Mouse (Mus musculus): ENCODE results near the gene Ltbp3. TPM values are rescaled to one million over a fixed set of nuclear protein-coding genes. Genes with fewer than 3 reads are reported as not detected.

The Ltbp3 gene
- total and polyA plus RNA-seq, 2 experiments from 2014 or later, result 15.4 to 73.4 TPM

- H3K4me3 ChIP-seq (ENCODE audit: low read depth, low read length), result peak within 1 kb of the TSS; percentile 91
- peak within 1 kb of the TSS; percentile 86 for H3K4me2 ChIP-seq (ENCODE audit: low read depth, low read length)
- H3K27ac ChIP-seq (ENCODE audit: low read depth), result peak within 1 kb of the TSS; percentile 85
- H3K4me1 ChIP-seq (ENCODE audit: control insufficient read depth, insufficient read depth), result peaks cover 26% of the 10 kb centered on the region
- peak within 1 kb of the TSS; percentile 91 for H3K9ac ChIP-seq (replicated peaks; ENCODE audit: low read depth, low read length)
- peak; percentile 57 for ATAC-seq (ENCODE audit: insufficient read depth, low read depth)
- H3K27me3 ChIP-seq (ENCODE audit: control insufficient read depth, insufficient read depth, low read length), result no peaks in the 10 kb centered on the region
- DNase-seq (ENCODE audit: low spot score), result peak; percentile 85
- H3K9me3 ChIP-seq (replicated peaks; ENCODE audit: control insufficient read depth, low read length), result no peaks in the 10 kb centered on the region
- H3K36me3 ChIP-seq (replicated peaks; ENCODE audit: control insufficient read depth, insufficient read depth, low read length), result no peaks in the 10 kb centered on the region
- under 1% methylated on average over 37 of the region's 37 CpGs for WGBS
- TF ChIP-seq CTCF (IDR thresholded peaks at IDR 0.05; ENCODE audit: low read depth) (no peak), EP300 (IDR thresholded peaks at IDR 0.05; ENCODE audit: low read depth) (no peak)
Measured at GRCm38 (mm10) chr19:5729444-5729815, 11.3 kb upstream of the Ltbp3 start, which contains the start of gene Fam89b. Gene Fam89b (minus strand): TSS chr19:5729653.

DNA sequence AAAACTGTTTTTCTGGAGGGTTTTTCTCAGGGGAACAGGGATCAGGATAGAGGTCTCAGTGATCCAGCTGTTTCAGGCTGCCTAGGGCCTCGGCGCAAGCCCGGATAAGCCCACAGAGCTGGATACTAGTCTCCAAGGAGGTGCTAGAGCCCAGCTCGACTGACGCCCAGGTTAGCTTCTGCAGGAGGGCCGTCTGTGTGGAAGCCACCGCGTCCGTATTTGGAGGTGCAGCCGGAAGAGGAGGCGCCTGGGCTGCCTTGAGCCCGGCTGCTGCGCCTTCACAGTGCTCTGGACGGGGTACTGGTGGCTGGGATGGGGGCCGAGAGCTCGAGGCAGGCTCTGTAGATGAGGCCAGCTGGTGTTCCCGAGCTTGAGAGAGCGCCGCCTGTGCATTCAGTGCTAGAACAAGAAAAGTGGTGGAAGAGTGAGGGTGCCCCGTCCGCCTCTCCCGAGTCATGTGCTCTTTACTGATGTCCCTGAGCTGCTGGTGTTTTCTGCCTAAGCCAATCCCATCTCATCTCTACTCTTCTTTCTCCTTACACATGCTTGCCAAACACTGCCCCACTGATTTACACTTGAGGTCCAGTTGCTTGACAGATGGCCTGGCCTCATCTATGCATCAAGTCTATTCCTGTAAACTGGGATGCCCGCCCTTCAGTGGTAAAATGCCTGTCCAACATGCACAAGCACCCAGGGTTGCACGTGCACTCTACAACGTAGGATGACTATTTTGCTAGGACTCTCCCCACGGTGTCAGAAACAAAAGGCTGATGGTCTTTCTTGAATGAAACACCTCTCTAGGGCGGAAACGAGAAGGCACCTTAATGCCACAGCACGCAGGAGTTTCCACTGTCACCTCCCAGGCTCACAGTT is 10.2 kb upstream of the Ltbp3 start:
- Histone ChIP-seq H3K4me3 (ENCODE audit: low read depth, low read length) (peak overlapping the region; percentile 74), H3K9me3 (replicated peaks; ENCODE audit: control insufficient read depth, low read length) (no peaks in the 10 kb centered on the region), H3K4me1 (ENCODE audit: control insufficient read depth, insufficient read depth) (peaks cover 24% of the 10 kb centered on the region), H3K27ac (ENCODE audit: low read depth) (no peak overlapping the region), H3K9ac (replicated peaks; ENCODE audit: low read depth, low read length) (peak overlapping the region; percentile 64), H3K36me3 (replicated peaks; ENCODE audit: control insufficient read depth, insufficient read depth, low read length) (no peaks in the 10 kb centered on the region), H3K4me2 (ENCODE audit: low read depth, low read length) (peak overlapping the region; percentile 96), H3K27me3 (ENCODE audit: control insufficient read depth, insufficient read depth, low read length) (no peaks in the 10 kb centered on the region)
- ATAC-seq (ENCODE audit: insufficient read depth, low read depth) (no peak), DNase-seq (ENCODE audit: low spot score) (no peak)
- no peak for TF ChIP-seq CTCF (IDR thresholded peaks at IDR 0.05; ENCODE audit: low read depth)
- TF ChIP-seq EP300 (IDR thresholded peaks at IDR 0.05; ENCODE audit: low read depth), result no peak
- WGBS, result 75% methylated on average over 29 of the region's 29 CpGs

DNA sequence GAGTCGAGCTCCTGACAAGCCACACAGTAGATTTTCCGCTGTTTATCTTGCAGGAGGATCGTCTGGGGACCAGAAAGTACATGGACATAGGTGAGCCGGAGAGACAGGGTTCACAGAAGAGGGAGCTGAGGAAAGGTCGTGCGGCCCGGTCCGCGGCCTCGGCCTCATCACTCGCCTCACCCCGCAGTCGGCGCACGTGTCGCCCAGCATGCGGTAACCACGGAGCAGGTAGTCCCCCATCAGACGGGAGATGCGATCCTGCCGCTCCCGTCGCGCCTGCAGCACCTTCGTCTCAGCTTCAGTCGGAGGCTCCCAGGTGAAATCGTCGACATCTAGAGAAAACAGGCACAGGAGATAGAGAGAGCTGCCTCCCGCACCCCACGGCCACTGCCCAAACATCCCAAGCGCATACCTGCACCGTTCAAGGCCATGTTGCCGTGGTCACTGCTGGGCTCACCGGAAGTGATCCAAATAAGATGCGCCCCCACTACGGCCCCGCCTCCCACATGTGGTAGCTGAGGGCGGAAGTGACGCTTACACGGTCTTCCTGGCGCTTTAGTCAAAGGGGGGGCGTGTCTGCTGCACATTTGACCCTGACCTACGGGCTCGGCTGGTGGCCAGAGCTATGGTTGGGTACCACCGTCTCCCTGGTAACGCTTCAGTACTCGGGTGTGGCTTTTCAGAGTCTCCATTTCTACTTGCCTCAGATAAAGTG is 9.3 kb upstream of the Ltbp3 start:
- 0 out of 2 replicates have a peak overlapping the region, but pooled peaks have one; percentile 18 for H3K27ac ChIP-seq (ENCODE audit: low read depth)
- H3K9me3 ChIP-seq (replicated peaks; ENCODE audit: control insufficient read depth, low read length), result no peaks in the 10 kb centered on the region
- TF ChIP-seq EP300 (IDR thresholded peaks at IDR 0.05; ENCODE audit: low read depth) (no peak), CTCF (IDR thresholded peaks at IDR 0.05; ENCODE audit: low read depth) (no peak)
- H3K27me3 ChIP-seq (ENCODE audit: control insufficient read depth, insufficient read depth, low read length), result no peaks in the 10 kb centered on the region
- H3K4me2 ChIP-seq (ENCODE audit: low read depth, low read length), result peak overlapping the region; percentile 96
- H3K4me1 ChIP-seq (ENCODE audit: control insufficient read depth, insufficient read depth), result peaks cover 24% of the 10 kb centered on the region
- peak overlapping the region; percentile 64 for H3K9ac ChIP-seq (replicated peaks; ENCODE audit: low read depth, low read length)
- H3K36me3 ChIP-seq (replicated peaks; ENCODE audit: control insufficient read depth, insufficient read depth, low read length), result no peaks in the 10 kb centered on the region
- ATAC-seq (ENCODE audit: insufficient read depth, low read depth), result peak; percentile 85
- under 1% methylated on average over 47 of the region's 47 CpGs for WGBS
- DNase-seq (ENCODE audit: low spot score), result peak; percentile 91
- peak overlapping the region; percentile 74 for H3K4me3 ChIP-seq (ENCODE audit: low read depth, low read length)

- H3K4me1 ChIP-seq (ENCODE audit: control insufficient read depth, insufficient read depth), result peaks cover 7% of the 10 kb centered on the region; the same call in 1 of the 2 replicates
- DNase-seq (ENCODE audit: low spot score), result no peak
- no peak overlapping the region for H3K9ac ChIP-seq (replicated peaks; ENCODE audit: low read depth, low read length)
- H3K4me2 ChIP-seq (ENCODE audit: low read depth, low read length), result no peak overlapping the region
- no peaks in the 10 kb centered on the region for H3K9me3 ChIP-seq (replicated peaks; ENCODE audit: control insufficient read depth, low read length)
- no peaks in the 10 kb centered on the region for H3K27me3 ChIP-seq (ENCODE audit: control insufficient read depth, insufficient read depth, low read length)
- 67% methylated on average over 9 of the region's 9 CpGs for WGBS
- H3K36me3 ChIP-seq (replicated peaks; ENCODE audit: control insufficient read depth, insufficient read depth, low read length), result no peaks in the 10 kb centered on the region
- no peak overlapping the region for H3K4me3 ChIP-seq (ENCODE audit: low read depth, low read length)
- no peak for ATAC-seq (ENCODE audit: insufficient read depth, low read depth)
- no peak for TF ChIP-seq EP300 (IDR thresholded peaks at IDR 0.05; ENCODE audit: low read depth)
- TF ChIP-seq CTCF (IDR thresholded peaks at IDR 0.05; ENCODE audit: low read depth), result no peak
- H3K27ac ChIP-seq (ENCODE audit: low read depth), result no peak overlapping the region
Measured at GRCm38 (mm10) chr19:5734325-5734724, 6.4 kb upstream of the Ltbp3 start.

GRCm38 (mm10) chr19:5739446-5739845 is 1.3 kb upstream of the Ltbp3 start:
- WGBS, result 42% methylated on average over 2 of the region's 2 CpGs
- no peak overlapping the region for H3K27ac ChIP-seq (ENCODE audit: low read depth)
- DNase-seq (ENCODE audit: low spot score) (no peak), ATAC-seq (ENCODE audit: insufficient read depth, low read depth) (no peak)
- no peaks in the 10 kb centered on the region for H3K36me3 ChIP-seq (replicated peaks; ENCODE audit: control insufficient read depth, insufficient read depth, low read length)
- H3K27me3 ChIP-seq (ENCODE audit: control insufficient read depth, insufficient read depth, low read length), result no peaks in the 10 kb centered on the region
- peaks cover 8% of the 10 kb centered on the region; the same call in 1 of the 2 replicates for H3K4me1 ChIP-seq (ENCODE audit: control insufficient read depth, insufficient read depth)
- no peak overlapping the region for H3K4me3 ChIP-seq (ENCODE audit: low read depth, low read length)
- H3K4me2 ChIP-seq (ENCODE audit: low read depth, low read length), result no peak overlapping the region
- no peak overlapping the region for H3K9ac ChIP-seq (replicated peaks; ENCODE audit: low read depth, low read length)
- TF ChIP-seq CTCF (IDR thresholded peaks at IDR 0.05; ENCODE audit: low read depth), result no peak
- H3K9me3 ChIP-seq (replicated peaks; ENCODE audit: control insufficient read depth, low read length), result no peaks in the 10 kb centered on the region

Data from heart, postnatal 0 days (tissue).